Mouse (Mus musculus) intestine, postnatal 0 days (tissue): ENCODE measurements around the gene Clca2. TPM values are rescaled to one million over a fixed set of nuclear protein-coding genes. Genes with fewer than 3 reads are reported as not detected.
A peak's percentile ranks its signal among the peaks of the same experiment; 100 is the strongest.

Experiments
- ATAC-seq: fragments of 200-750 bp; cut with Nextera tagmentation; 2 replicates; pipeline ENCODE4 v1.8.0; 2017; ENCODE audit warnings: mild to moderate bottlenecking, moderate TSS enrichment, moderate library complexity
- H3K27ac ChIP-seq: fragments of 300-500 bp; sonication (generic); 2 replicates; pipeline ENCODE4 v1.5.1; 2014; ENCODE audit warnings: mild to moderate bottlenecking, low read depth, low read length, moderate library complexity
- H3K27me3 ChIP-seq: fragments of 300-500 bp; sonication (generic); replicated peaks from 2 replicates; pipeline ENCODE4 v1.6.1; 2014; ENCODE audit warnings: low read length, mixed read lengths; ENCODE audit not compliant: control insufficient read depth, insufficient read depth
- H3K36me3 ChIP-seq: fragments of 300-500 bp; sonication (generic); 2 replicates; pipeline ENCODE4 v1.6.1; 2014; ENCODE audit warnings: mild to moderate bottlenecking, moderate library complexity; ENCODE audit not compliant: control insufficient read depth, insufficient read depth
- H3K4me1 ChIP-seq: fragments of 300-500 bp; sonication (generic); replicated peaks from 2 replicates; pipeline ENCODE4 v1.6.1; 2014; ENCODE audit warnings: antibody characterized with exemption, low read length, mixed read lengths; ENCODE audit not compliant: control insufficient read depth, insufficient read depth
- H3K4me2 ChIP-seq: fragments of 300-500 bp; sonication (generic); replicated peaks from 2 replicates; pipeline ENCODE4 v1.6.1; 2014; ENCODE audit warnings: low read depth, mild to moderate bottlenecking, moderate library complexity
- H3K4me3 ChIP-seq: fragments of 300-500 bp; sonication (generic); 2 replicates; pipeline ENCODE4 v1.5.1; 2014; ENCODE audit warnings: low read depth, low read length
- H3K9ac ChIP-seq: fragments of 300-500 bp; sonication (generic); 2 replicates; pipeline ENCODE4 v1.6.1; 2014; ENCODE audit warnings: mild to moderate bottlenecking, low read depth, low read length
- H3K9me3 ChIP-seq: fragments of 300-500 bp; sonication (generic); 2 replicates; pipeline ENCODE4 v1.6.1; 2016; ENCODE audit warnings: mixed run types; ENCODE audit not compliant: control insufficient read depth
- CTCF ChIP-seq: sonication (generic); IDR thresholded peaks from 2 replicates; pipeline ENCODE4 v1.5.1; 2016; ENCODE audit warnings: low read depth, mild to moderate bottlenecking, control low read depth, antibody characterized with exemption, moderate library complexity
- WGBS: fragments of 180-500 bp; shearing (Covaris S2); extraction: QIAGEN DNeasy Blood & Tissue Kit; methylation state at CpG from one replicate; pipeline ENCODE4 v1.1.7; 2014; 5-methylcytosine and 5-hydroxymethylcytosine counted together
- polyA plus RNA-seq: library from polyadenylated mRNA; unstranded; fragments of >200 nt; fragmentation: Nextera tagmentation; extraction: Ambion mirVana; gene quantifications from 2 replicates; pipeline ENCODE4 v1.2.1, GENCODE M21; 2015

Gene Clca2
- polyA plus RNA-seq: 0.47 and 0.51 TPM in 2 replicates

GRCm38 (mm10) chr3:145099291-145099690 is at the start of gene Clca2:
Gene Clca2, minus strand, starts transcription at chr3:145099443.
- no peak for TF ChIP-seq CTCF
- H3K4me1 ChIP-seq: no peaks in the 10 kb centered on the region
- no peak within 1 kb of the TSS for H3K4me3 ChIP-seq
- no peaks in the 10 kb centered on the region for H3K9me3 ChIP-seq
- H3K36me3 ChIP-seq: no peaks in the 10 kb centered on the region
- H3K27me3 ChIP-seq: no peaks in the 10 kb centered on the region
- WGBS: 57% methylated on average over 6 of the region's 6 CpGs
- no peak within 1 kb of the TSS for H3K4me2 ChIP-seq
- H3K9ac ChIP-seq: no peak within 1 kb of the TSS
- no peak within 1 kb of the TSS for H3K27ac ChIP-seq
- no peak for ATAC-seq

GRCm38 (mm10) chr3:145147952-145148351 is 48.7 kb upstream of the Clca2 start:
- Histone ChIP-seq H3K36me3 (0 out of 2 replicates have a peak, but pooled peaks cover 5% of the 10 kb centered on the region), H3K4me1 (no peaks in the 10 kb centered on the region), H3K4me3 (no peak overlapping the region), H3K9me3 (no peaks in the 10 kb centered on the region), H3K4me2 (no peak overlapping the region), H3K27me3 (no peaks in the 10 kb centered on the region), H3K27ac (no peak overlapping the region), H3K9ac (no peak overlapping the region)
- TF ChIP-seq CTCF: no peak
- ATAC-seq: no peak

GRCm38 (mm10) chr3:145147483-145147882 is 48.2 kb upstream of the Clca2 start:
- WGBS: 79% methylated on average over 2 of the region's 2 CpGs
- ATAC-seq: no peak
- no peak overlapping the region for H3K9ac ChIP-seq
- H3K4me3 ChIP-seq: no peak overlapping the region
- H3K27me3 ChIP-seq: no peaks in the 10 kb centered on the region
- no peaks in the 10 kb centered on the region for H3K9me3 ChIP-seq
- no peaks in the 10 kb centered on the region for H3K4me1 ChIP-seq
- no peak overlapping the region for H3K27ac ChIP-seq
- H3K36me3 ChIP-seq: 0 out of 2 replicates have a peak, but pooled peaks cover 5% of the 10 kb centered on the region
- TF ChIP-seq CTCF: peak; percentile 69
- no peak overlapping the region for H3K4me2 ChIP-seq

- no peaks in the 10 kb centered on the region for H3K27me3 ChIP-seq
- peak; percentile 82 for ATAC-seq
- H3K27ac ChIP-seq: no peak overlapping the region
- no peak overlapping the region for H3K4me2 ChIP-seq
- no peak overlapping the region for H3K4me3 ChIP-seq
- no peak for TF ChIP-seq CTCF
- 0 out of 2 replicates have a peak, but pooled peaks cover 5% of the 10 kb centered on the region for H3K36me3 ChIP-seq
- H3K9ac ChIP-seq: no peak overlapping the region
- WGBS: 56% methylated on average over 9 of the region's 9 CpGs
- no peaks in the 10 kb centered on the region for H3K4me1 ChIP-seq
- H3K9me3 ChIP-seq: no peaks in the 10 kb centered on the region
These were observed 47.6 kb upstream of the Clca2 start for GRCm38 (mm10) chr3:145146871-145147270.

- Histone ChIP-seq H3K27ac (no peak overlapping the region), H3K4me1 (no peaks in the 10 kb centered on the region), H3K27me3 (no peaks in the 10 kb centered on the region), H3K4me3 (no peak overlapping the region), H3K9ac (no peak overlapping the region), H3K4me2 (no peak overlapping the region), H3K36me3 (no peaks in the 10 kb centered on the region), H3K9me3 (no peaks in the 10 kb centered on the region)
- ATAC-seq: no peak
- 90% methylated on average over 10 of the region's 10 CpGs for WGBS
- TF ChIP-seq CTCF: no peak
These were observed 44.6 kb upstream of the Clca2 start for GRCm38 (mm10) chr3:145143856-145144255.

GRCm38 (mm10) chr3:145142925-145143324 is 43.7 kb upstream of the Clca2 start:
- ATAC-seq: no peak

GRCm38 (mm10) chr3:145140236-145140635 is 41.0 kb upstream of the Clca2 start:
- WGBS: 72% methylated on average over 4 of the region's 4 CpGs
- Histone ChIP-seq H3K27ac (no peak overlapping the region), H3K27me3 (no peaks in the 10 kb centered on the region), H3K9ac (no peak overlapping the region), H3K36me3 (peaks cover 9% of the 10 kb centered on the region), H3K9me3 (no peaks in the 10 kb centered on the region), H3K4me1 (no peaks in the 10 kb centered on the region), H3K4me2 (no peak overlapping the region), H3K4me3 (no peak overlapping the region)
- no peak for TF ChIP-seq CTCF
- no peak for ATAC-seq

More at GRCm38 (mm10) chr3:145142925-145143324, 43.7 kb upstream of the Clca2 start:
- Histone ChIP-seq H3K9ac (no peak overlapping the region), H3K4me2 (no peak overlapping the region), H3K36me3 (peaks cover 5% of the 10 kb centered on the region; the same call in 1 of the 2 replicates), H3K27ac (no peak overlapping the region), H3K9me3 (no peaks in the 10 kb centered on the region), H3K4me1 (no peaks in the 10 kb centered on the region), H3K27me3 (no peaks in the 10 kb centered on the region), H3K4me3 (no peak overlapping the region)
- no peak for TF ChIP-seq CTCF
